Mouse (Mus musculus): Measurements from ENCODE around the gene Cysrt1.

Gene Cysrt1

DNA sequence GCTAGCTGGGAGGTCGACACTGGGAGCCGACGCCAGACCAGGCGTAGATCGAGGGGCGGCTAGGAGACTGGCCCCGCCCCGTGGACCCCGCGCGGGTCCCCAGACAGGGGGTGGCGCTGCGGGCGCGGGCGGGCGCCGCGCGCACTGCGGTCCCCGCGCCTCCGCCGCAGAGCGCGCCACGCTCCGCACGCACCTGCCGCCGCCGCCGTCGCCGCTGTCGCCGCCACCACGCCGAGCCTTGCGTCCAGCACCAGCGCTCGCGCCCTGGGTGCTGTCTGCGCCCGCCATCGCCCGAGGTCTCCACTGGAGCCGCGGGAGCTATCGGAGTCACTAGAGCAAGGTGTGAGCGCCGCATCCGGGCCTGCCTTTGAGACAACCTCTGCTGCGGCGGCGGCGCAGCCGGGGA, at the start of gene Cysrt1, which contains the start of gene Rnf208:
Gene Cysrt1, minus strand, starts transcription at position 352 of the 406 bp plus-strand sequence.
Gene Rnf208, plus strand, starts transcription at position 155 of the 406 bp plus-strand sequence.
- peak; percentile 30 for DNase-seq (ENCODE audit: low spot score)

DNA sequence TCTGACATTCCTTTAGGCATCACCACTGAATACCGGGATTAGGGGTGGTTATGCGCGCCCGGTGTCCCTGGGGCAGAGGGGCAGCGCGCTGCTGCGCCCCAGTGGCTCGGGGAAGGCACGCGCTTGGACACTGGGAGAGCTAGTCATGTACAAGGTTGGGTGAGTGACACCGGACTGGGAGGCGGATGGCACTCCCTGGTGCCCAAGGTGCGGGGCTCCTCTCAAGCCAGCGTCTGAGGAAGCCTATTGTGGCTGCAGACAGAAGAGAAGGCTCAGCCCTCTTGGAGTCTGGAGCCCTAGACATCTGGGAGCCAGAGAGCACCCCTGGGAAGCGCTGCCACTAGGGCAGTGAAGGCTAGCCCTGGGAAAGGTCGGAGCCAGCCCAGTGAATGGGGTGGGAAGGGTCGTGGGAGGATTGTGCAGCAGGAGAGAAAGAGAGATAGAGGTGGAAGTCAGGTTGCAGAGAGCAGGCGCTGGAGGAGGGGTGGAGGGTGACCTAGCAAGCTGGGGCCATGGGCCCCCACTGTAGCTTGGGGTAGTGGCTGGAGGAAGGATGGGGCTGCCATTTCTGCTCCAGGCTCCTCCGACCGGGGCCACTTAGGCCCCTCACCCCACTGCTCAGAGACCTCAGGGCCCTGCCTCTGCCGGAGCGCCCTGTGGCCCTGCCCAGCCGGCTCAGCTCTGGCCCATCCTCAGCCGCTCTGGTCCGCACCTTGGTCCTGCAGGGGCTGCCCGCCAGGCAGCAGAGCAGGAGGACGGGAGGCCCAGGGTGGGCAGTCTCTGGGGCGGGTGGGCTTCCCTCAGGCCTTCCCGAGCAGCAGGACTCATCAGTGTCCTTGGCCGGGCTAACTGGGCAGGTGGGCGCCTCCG, 49.2 kb upstream of the Cysrt1 start:
- DNase-seq (ENCODE audit: low spot score) = no peak

- DNase-seq (ENCODE audit: low spot score) = no peak
These were observed 48.5 kb upstream of the Cysrt1 start for GRCm38 (mm10) chr2:25290816-25291130.

GRCm38 (mm10) chr2:25290101-25290815, 48.0 kb upstream of the Cysrt1 start:
- DNase-seq (ENCODE audit: low spot score) = no peak

DNA sequence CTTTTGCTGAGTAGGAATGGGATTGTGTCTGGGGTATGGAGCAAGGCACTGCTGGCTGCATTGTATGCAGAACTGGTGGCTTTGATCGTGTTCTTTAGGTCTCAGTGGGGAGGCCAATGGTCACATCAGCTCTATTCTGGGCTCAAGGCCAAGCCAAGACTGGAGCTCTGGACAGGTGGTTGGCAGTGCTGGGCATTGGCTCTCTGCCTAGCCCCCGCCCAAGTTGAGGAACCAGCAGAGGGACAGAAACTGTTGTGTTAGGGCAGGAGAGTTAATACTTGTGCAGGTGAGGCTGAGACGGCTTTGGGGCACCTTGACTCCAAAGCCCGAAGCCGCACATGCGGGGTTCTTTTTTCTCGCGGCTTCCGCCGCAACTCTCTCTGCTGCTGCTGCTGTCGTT, 47.4 kb upstream of the Cysrt1 start, which contains the start of gene Lrrc26:
Gene Lrrc26, plus strand, starts transcription at position 265 of the 400 bp plus-strand sequence.
- peak; percentile 42 for DNase-seq (ENCODE audit: low spot score)

DNA sequence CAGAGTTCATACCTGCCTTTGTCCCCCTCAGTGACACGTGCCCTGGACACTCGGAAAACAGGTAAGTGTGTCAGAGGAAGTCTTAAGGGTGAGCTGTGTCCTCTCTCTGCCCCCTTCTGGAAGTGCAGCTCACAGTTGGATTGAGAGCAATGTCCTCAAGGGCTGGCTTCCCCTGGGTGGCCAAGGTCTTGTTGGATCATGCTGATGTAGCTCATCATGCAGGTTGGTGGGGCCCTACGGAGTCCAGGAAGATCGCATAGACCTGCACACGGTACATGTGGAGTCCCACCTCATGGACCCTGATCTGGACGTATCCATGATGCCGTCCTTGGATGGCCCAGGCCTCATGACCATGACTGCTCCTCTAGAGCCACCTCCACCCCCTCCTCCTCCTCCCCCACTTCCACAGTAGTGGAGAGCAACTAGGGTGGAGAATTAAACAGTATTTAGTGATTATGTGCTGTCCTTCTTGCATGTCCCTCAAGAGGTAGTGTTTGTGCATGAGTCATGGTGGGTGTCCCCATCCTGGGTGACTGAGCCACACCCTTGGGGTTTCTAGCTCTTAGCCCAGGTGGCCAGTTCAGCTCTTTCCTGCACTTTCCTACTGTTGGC, 46.6 kb upstream of the Cysrt1 start:
- no peak for DNase-seq (ENCODE audit: low spot score)

DNA sequence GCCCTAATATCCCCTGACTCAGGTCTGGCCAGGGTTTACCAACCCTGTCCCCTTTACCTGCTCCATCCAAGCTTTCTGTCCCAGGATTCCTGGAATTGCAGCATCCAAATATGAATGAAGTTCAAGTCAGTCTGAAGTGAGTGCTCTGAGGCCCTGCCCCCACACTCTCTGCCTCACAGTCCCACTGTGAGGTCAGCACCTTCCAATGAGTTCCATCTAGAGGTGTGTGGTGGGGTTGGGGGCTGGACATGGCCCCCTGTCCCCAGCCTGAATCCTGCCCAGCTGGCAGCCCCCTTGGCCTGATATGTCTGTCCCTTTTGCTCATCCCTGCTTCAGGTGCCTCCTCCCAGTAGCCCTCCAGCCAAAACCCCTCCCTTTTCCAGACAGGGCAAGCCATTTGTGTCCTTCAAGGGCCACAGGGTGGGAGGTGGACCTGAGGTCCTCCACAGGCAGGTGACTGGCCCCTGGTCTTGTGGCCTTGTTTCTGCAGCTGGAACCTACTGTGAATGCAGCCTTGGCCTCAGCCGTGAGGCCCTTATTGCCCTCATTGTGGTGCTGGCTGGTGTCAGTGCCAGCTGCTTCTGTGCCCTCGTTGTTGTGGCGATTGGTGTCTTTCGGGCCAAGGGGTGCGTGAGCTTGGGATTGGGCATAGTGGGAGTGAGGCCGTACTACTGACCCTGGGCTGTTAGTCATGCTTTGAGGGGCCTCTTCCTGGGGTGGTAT, 45.8 kb upstream of the Cysrt1 start, which contains the start of gene Tmem210:
Gene Tmem210, plus strand, starts transcription at position 219 of the 723 bp plus-strand sequence.
- DNase-seq (ENCODE audit: low spot score) = no peak

DNA sequence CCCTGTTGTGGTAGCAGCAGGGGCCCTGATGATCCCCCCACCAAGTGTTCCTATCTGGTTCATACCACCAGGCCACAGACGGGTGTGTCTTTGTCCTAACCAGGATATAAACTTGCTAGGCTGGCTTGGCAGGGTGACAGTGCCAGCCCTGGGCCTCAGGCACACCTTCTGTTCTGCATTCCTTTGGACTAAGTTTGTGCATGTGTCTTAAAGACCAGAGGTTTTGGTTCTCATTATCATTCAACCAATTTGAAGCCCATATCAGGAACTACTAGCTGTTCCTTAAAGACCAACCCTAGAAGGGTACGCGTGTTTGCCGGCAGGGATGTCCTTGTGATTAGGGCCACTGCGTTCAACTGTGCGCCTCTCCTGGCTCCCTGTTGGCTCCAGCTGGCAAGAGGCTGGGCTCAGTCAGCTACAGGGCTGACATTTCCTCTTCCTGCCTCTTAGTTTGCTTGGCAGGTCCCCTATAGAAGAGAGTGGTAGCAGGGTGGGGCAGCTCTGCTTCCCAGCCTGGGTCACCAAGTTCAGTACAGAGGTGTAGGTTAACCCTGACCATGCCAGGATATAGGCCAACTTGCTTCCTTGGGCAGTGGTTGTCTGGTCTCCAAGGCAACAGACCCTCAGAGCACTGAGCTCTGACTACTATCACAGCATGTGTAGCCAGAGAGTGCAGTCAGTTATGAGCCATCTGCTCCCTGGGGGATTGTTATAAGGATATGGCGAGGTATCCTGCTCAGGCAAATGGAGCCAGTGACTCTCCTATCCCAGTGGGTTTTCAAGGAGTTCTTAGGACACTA, 44.8 kb upstream of the Cysrt1 start:
- DNase-seq (ENCODE audit: low spot score) = peak; percentile 38

DNA sequence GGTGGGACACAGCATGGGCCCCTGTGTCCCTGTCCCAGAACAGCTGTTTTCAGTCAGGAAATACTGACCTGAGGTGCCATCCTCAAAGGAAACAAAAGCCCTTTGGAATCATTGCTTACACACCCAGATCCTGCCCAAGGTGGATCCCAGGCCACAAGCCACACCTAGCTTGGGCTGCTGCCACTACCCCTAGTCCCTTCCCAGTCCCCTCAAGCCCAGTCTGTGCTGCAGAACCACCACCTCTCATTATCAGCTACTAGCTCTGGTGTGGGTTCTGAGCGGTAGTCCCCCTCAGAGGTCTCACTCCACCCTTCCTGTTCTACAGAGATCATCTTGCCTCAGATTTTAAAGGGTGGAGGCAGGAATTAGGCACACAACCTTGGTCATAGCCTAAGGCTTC, 44.1 kb upstream of the Cysrt1 start:
- no peak for DNase-seq (ENCODE audit: low spot score)

DNA sequence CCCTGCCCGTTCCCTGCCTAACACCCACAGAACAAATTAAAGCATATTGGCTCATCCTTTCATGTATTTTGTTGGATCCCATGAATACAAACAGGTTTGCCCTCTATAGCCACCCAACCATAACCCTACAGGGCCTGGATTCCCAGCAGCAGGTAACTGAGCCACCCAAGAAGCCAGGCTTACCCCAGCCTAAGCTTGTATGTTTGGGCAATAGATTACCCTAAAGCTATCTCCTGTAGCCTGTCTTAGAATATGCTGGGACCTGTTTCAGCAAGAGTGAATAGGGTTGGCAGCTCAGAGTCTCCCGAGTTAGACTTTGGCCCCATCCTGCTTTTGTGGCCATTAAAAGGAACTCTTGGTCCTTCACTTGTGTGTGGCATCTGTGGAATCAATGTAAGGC, 43.3 kb upstream of the Cysrt1 start:
- DNase-seq (ENCODE audit: low spot score) = no peak

DNA sequence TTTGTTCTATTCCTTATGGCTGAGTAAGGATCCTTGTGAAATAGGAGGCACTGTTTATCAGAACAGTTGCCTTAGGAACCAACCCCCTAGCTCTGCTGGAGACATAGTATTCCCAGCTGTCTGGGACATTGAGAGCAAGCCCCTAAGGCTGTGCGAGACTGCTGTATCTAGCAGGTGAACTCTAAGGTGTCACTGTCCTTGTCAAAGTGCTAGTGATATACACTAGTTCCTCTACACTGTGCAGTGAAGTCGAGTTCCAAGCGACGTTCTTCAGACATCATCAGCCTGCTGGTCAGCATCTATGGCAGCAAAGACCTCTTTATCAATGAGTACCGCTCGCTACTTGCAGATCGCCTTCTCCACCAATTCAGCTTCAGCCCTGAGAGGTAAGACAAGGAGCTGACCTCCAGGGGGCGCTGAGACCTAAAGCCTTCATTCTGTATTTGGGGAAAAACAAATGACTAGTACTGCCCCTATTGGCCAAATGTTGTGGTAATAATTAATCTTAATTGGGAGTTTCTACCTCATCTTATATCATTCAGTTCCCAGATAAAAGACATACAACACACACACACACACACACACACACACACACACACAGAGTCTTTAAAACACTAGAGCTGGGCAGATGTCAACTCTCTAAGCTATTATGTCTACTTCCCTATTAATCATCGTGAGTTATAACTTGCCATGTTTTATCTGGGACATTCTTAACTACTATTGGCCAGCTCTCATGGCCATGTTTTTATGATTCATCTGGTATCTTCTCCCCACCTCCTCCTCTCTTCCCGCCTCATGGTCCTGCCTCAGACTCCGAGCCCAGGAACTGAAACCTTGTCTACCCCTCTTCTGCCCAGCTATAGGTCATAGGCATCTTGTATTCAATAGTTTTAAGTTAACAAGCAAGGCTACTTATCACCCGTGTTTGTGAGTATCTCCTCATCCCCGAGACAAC, 37.0 kb upstream of the Cysrt1 start:
- DNase-seq (ENCODE audit: low spot score) = peak; percentile 86

DNA sequence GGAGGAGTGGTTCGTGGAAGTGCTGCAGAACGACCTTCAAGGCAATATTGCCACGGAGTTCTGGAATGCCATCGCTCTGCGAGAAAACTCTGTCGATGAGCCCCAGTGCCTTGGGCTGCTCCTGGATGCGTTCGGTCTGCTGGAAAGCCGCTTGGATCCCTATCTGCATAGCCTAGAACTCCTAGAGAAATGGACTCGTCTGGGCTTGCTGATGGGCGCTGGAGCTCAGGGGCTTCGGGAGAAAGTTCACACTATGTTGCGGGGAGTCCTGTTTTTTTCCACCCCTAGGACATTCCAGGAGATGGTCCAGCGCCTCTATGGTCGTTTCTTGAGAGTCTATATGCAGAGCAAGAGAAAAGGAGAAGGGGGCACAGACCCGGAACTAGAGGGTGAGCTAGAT, 30.8 kb upstream of the Cysrt1 start:
- DNase-seq (ENCODE audit: low spot score) = no peak

DNA sequence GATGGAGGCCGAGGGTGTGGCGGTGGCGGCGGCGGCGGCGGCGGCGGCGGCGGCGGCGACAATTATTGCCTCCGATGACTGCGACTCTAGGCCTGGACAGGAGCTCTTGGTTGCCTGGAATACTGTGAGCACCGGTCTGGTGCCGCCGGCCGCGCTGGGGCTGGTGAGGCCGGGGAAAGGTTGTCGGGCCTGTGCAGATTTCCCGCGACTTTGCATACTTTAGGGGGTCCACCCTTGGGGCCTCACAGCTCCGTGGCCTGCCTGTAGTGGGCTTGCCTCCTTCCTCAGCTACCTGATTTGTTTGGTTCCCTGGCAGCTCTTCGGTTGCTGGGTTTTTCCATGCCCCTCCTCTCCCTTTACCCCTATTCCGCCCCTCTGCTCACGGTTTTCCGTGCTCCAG, 30.3 kb upstream of the Cysrt1 start:
- no peak for DNase-seq (ENCODE audit: low spot score)

- peak; percentile 97 for DNase-seq (ENCODE audit: low spot score)
These were observed 29.7 kb upstream of the Cysrt1 start, which contains the start of the genes Ssna1 and Anapc2 for GRCm38 (mm10) chr2:25271827-25272511. Gene Ssna1, minus strand, starts transcription at chr2:25272438. Gene Anapc2, plus strand, starts transcription at chr2:25272478.

GRCm38 (mm10) chr2:25267746-25268309, 25.6 kb upstream of the Cysrt1 start:
- no peak for DNase-seq (ENCODE audit: low spot score)

DNA sequence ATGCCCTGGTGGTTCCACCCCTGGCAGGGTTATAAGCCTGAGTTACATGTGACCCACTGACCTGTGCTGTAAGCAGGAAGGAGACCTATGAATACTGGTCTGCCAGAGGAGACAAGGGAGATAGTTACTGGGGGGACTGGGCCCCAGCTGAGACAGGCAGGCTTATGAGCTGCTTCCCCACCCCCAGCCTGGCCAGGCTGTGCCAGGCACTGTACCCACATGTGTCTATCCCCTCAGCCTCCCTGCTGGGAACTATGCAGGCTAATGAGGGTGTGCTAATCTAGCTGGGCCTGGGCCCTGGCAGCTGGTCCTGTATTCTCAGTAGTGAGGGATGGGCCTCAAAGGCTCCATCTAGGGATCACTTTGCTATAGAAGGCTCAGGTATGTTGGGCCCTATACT, 25.0 kb upstream of the Cysrt1 start:
- DNase-seq (ENCODE audit: low spot score) = no peak

- DNase-seq (ENCODE audit: low spot score) = no peak
These were observed 24.5 kb upstream of the Cysrt1 start for GRCm38 (mm10) chr2:25266720-25267119.

- no peak for DNase-seq (ENCODE audit: low spot score)
These were observed 23.8 kb upstream of the Cysrt1 start for GRCm38 (mm10) chr2:25265897-25266656.

Data from MN1 (cell line).